In the genomic region with DNA sequence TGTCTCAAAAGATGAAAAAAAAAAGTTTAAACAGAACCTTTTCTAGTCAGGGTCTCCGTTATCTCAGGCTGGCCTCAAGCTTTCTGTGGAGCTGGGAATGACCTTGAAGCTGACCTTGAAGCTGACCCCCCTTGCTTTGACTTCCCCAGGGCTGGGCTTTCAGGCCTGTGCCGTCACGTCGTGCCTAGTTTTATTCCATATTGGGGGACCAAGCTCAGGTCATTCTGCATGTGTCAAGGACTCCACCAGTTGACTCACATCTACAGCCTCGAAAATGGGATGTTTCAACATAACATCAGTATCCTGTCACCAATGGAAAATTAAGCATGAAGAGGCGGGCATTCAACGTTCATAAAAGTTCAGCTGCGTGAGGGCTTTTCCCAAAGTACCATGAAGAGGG, we compare ENCODE assay signal across 17 mouse cellular contexts. TPM values are rescaled to one million over a fixed set of nuclear protein-coding genes. Genes with fewer than 3 reads are reported as not detected.
DNase-seq lines count a peak whose midpoint lies in the region; ATAC-seq and TF ChIP-seq lines count a peak whose summit lies in the region.
"Had no signal": no experiment of that assay in that cellular context is flagged by ENCODE, and none has a peak within 500 bp of the region (broad histone marks: within the 10 kb centered on the region; RNA-seq: fewer than 3 reads in every experiment).

No protein-coding gene starts in this region.

- H3K9ac ChIP-seq in hindbrain, postnatal 0 days (replicated peaks; ENCODE audit: low read length), result no peak overlapping the region
- H3K9ac ChIP-seq: forebrain, embryonic 15.5 days; heart, embryonic 12.5 days; hindbrain, embryonic 15.5 days had no signal

- peaks cover 24% of the 10 kb centered on the region for H3K4me1 ChIP-seq in hindbrain, embryonic 10.5 days (replicated peaks)
- H3K4me1 ChIP-seq in hindbrain, postnatal 0 days (ENCODE audit: insufficient read depth, low read length), result no peaks in the 10 kb centered on the region
- peaks cover 31% of the 10 kb centered on the region for H3K4me1 ChIP-seq in embryonic facial prominence, embryonic 10.5 days
- H3K4me1 ChIP-seq: forebrain, embryonic 15.5 days; hindbrain, embryonic 15.5 days had no signal

- no peaks in the 10 kb centered on the region for H3K36me3 ChIP-seq in hindbrain, embryonic 10.5 days
- no peaks in the 10 kb centered on the region for H3K36me3 ChIP-seq in hindbrain, postnatal 0 days (ENCODE audit: insufficient read depth, low read length)
- H3K36me3 ChIP-seq in embryonic facial prominence, embryonic 10.5 days (replicated peaks), result no peaks in the 10 kb centered on the region
- H3K36me3 ChIP-seq: forebrain, embryonic 15.5 days; heart, embryonic 12.5 days; hindbrain, embryonic 15.5 days had no signal

- no peaks in the 10 kb centered on the region for H3K9me3 ChIP-seq in hindbrain, embryonic 10.5 days
- no peaks in the 10 kb centered on the region for H3K9me3 ChIP-seq in hindbrain, postnatal 0 days (ENCODE audit: low read length)
- no peaks in the 10 kb centered on the region for H3K9me3 ChIP-seq in embryonic facial prominence, embryonic 10.5 days
- H3K9me3 ChIP-seq: forebrain, embryonic 15.5 days; heart, embryonic 12.5 days; hindbrain, embryonic 15.5 days had no signal

- 61% methylated on average over 8 of the region's 8 CpGs for WGBS in hindbrain, embryonic 10.5 days
- WGBS in hindbrain, postnatal 0 days, result 52% methylated on average over 8 of the region's 8 CpGs
- WGBS in embryonic facial prominence, embryonic 10.5 days, result 65% methylated on average over 8 of the region's 8 CpGs

- peaks cover 3% of the 10 kb centered on the region for H3K27me3 ChIP-seq in hindbrain, embryonic 10.5 days (ENCODE audit: insufficient read depth, poor library complexity, severe bottlenecking)
- H3K27me3 ChIP-seq in hindbrain, postnatal 0 days (ENCODE audit: insufficient read depth, low read length), result no peaks in the 10 kb centered on the region
- peaks cover 12% of the 10 kb centered on the region for H3K27me3 ChIP-seq in embryonic facial prominence, embryonic 10.5 days (replicated peaks; ENCODE audit: low read depth, poor library complexity, severe bottlenecking)
- H3K27me3 ChIP-seq: forebrain, embryonic 15.5 days; hindbrain, embryonic 15.5 days had no signal

- no peak for TF ChIP-seq CTCF in hindbrain, postnatal 0 days (IDR thresholded peaks at IDR 0.05; ENCODE audit: low read depth)

- 0 out of 2 replicates have a peak overlapping the region, but pooled peaks have one; percentile 46 for H3K27ac ChIP-seq in hindbrain, embryonic 10.5 days
- no peak overlapping the region for H3K27ac ChIP-seq in hindbrain, postnatal 0 days
- H3K27ac ChIP-seq in embryonic facial prominence, embryonic 10.5 days (replicated peaks), result peak overlapping the region; percentile 0; the same call in 1 of the 2 replicates
- H3K27ac ChIP-seq: forebrain, embryonic 15.5 days; heart, adult 2 months; hindbrain, embryonic 15.5 days had no signal

- H3K4me3 ChIP-seq in hindbrain, embryonic 10.5 days, result no peak overlapping the region
- H3K4me3 ChIP-seq in hindbrain, postnatal 0 days (ENCODE audit: low read length), result no peak overlapping the region
- no peak overlapping the region for H3K4me3 ChIP-seq in embryonic facial prominence, embryonic 10.5 days
- H3K4me3 ChIP-seq: forebrain, embryonic 15.5 days; heart, adult 2 months; heart, embryonic 12.5 days; hindbrain, embryonic 15.5 days had no signal

- no peak for ATAC-seq in hindbrain, postnatal 0 days
- ATAC-seq: forebrain, embryonic 15.5 days; inflammation-experienced regulatory T-cells, adult 6 months; intestine, postnatal 0 days had no signal

- peak; percentile 56 to 84 for DNase-seq in adrenal gland, adult (ENCODE audit: inconsistent age in 2 of 2, low spot score in 1 of 2)
- no peak for DNase-seq in adrenal gland, adult 18-20 months (ENCODE audit: low spot score in 2 of 2)
- DNase-seq in hindbrain, embryonic 10.5 days (ENCODE audit: low spot score), result no peak
- no peak for DNase-seq in hindbrain, postnatal 0 days (ENCODE audit: low spot score)
- DNase-seq in ovary, adult 18-20 months (ENCODE audit: low spot score), result peak; percentile 10
- no peak for DNase-seq in ovary, postnatal 14 days (ENCODE audit: low spot score)
- no peak for DNase-seq in embryonic facial prominence, embryonic 10.5 days (ENCODE audit: low spot score)
- no peak for DNase-seq in cerebellum, adult 11-12 months
- DNase-seq: cerebellum, adult 18-20 months; cerebellum, adult 9-11 months; gastrocnemius, postnatal 10 days; heart, adult 2 months had no signal

- H3K4me2 ChIP-seq in hindbrain, postnatal 0 days (ENCODE audit: low read depth, low read length), result no peak overlapping the region
- H3K4me2 ChIP-seq: forebrain, embryonic 15.5 days; heart, embryonic 12.5 days; hindbrain, embryonic 15.5 days had no signal

RNA-seq across cellular contexts. Expression of gene Trp53rkb, which starts 12.4 kb away (rescaled TPM):
- total RNA-seq in adrenal gland, adult 18-20 months (2021), result 1 to 10 TPM; 4.2 to 5.7 TPM
- 11.0 and 12.8 TPM in 2 replicates for polyA plus RNA-seq in hindbrain, embryonic 10.5 days (2016; fragmentation: Nextera tagmentation; extraction: Ambion mirVana)
- 6.4 and 11.3 TPM in 2 replicates for total RNA-seq in hindbrain, postnatal 0 days (2014; rRNA removed)
- 7.2 and 9.5 TPM in 2 replicates for polyA plus RNA-seq in hindbrain, postnatal 0 days (2015; fragmentation: Nextera tagmentation; extraction: Ambion mirVana)
- 10.6 and 12.0 TPM in 2 replicates for polyA plus RNA-seq in embryonic facial prominence, embryonic 10.5 days (2016; fragmentation: Nextera tagmentation; extraction: Ambion mirVana)

RNA-seq across cellular contexts. Expression of gene Arfgef2, which starts 25.4 kb away (rescaled TPM):
- total RNA-seq in adrenal gland, adult 18-20 months (2021), result 10 to 100 TPM; 49.0 to 69.7 TPM
- 4.9 and 5.2 TPM in 2 replicates for polyA plus RNA-seq in hindbrain, embryonic 10.5 days (2016; fragmentation: Nextera tagmentation; extraction: Ambion mirVana)
- 23.4 and 26.3 TPM in 2 replicates for total RNA-seq in hindbrain, postnatal 0 days (2014; rRNA removed)
- polyA plus RNA-seq in hindbrain, postnatal 0 days (2015; fragmentation: Nextera tagmentation; extraction: Ambion mirVana), result 3.5 and 4.6 TPM in 2 replicates
- 4.7 and 5.5 TPM in 2 replicates for polyA plus RNA-seq in embryonic facial prominence, embryonic 10.5 days (2016; fragmentation: Nextera tagmentation; extraction: Ambion mirVana)

Comparison
In these comparisons a context has a peak if more than half of its experiments do, and no peak if none do; other contexts are left out.
1. DNase-seq: peak in adrenal gland, adult (2 of 2) and ovary, adult 18-20 months (single experiment); none in adrenal gland, adult 18-20 months (0 of 2), hindbrain, embryonic 10.5 days (single experiment), hindbrain, postnatal 0 days (single experiment), ovary, postnatal 14 days (single experiment), embryonic facial prominence, embryonic 10.5 days (single experiment) and cerebellum, adult 11-12 months (single experiment).